In the genomic region with DNA sequence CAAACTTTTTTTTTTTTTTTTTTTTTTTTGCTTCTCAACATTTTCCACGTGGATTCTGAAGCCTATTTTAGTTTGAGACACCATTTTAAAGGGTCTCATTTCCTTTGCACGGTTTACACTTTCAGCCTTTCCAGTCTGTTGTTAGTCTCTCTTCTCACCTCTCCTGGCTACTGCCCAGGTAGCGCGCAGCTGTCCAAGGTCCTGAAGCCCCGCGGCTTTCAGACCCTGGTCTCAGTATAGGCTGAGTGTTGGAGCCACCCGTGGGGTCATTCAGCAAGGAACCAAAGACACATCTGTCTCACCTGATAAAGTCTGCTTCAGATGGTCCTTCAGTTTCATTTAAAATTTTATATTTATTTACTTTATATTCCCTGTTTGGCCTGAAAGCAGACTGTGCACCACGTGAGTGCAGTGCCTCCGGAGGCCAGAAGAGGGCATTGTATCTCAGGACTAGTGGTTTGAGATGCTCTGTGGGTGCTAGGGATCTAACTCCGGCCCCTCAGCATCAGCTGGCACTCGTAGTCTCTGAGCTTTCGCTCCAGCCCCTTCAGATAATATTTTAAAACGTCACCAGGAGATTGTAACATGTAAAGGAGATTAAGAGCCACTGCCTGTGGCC, we compare ENCODE assay signal across 11 mouse cellular contexts.
DNase-seq lines count a peak whose midpoint lies in the region; ATAC-seq and TF ChIP-seq lines count a peak whose summit lies in the region.
"Had no signal": no experiment of that assay in that cellular context is flagged by ENCODE, and none has a peak within 500 bp of the region (broad histone marks: within the 10 kb centered on the region; RNA-seq: fewer than 3 reads in every experiment).

No protein-coding gene starts in this region.

- H3K4me1 ChIP-seq in liver, embryonic 11.5 days (replicated peaks; ENCODE audit: control insufficient read depth, insufficient read depth, low read length) = no peaks in the 10 kb centered on the region

- no peak overlapping the region for H3K27ac ChIP-seq in liver, embryonic 11.5 days (ENCODE audit: low read depth, low read length)
- H3K27ac ChIP-seq: forebrain, embryonic 13.5 days; liver, embryonic 14.5 days had no signal

- H3K9me3 ChIP-seq in liver, embryonic 11.5 days (ENCODE audit: control insufficient read depth, low read length) = 0 out of 2 replicates have a peak, but pooled peaks cover 2% of the 10 kb centered on the region

- in situ Hi-C loops in Patski (cut with MboI; ENCODE audit: low pct_unique_long_range_greater_than_20kb) = no loop called here

- CTCF ChIA-PET in Patski (lab: Charles Lee) = no interaction called here

- POLR2A ChIA-PET in Patski (lab: Charles Lee) = no interaction called here

- no peaks in the 10 kb centered on the region for H3K27me3 ChIP-seq in liver, embryonic 11.5 days (replicated peaks; ENCODE audit: control insufficient read depth, insufficient read depth, low read length)
- peaks cover 22% of the 10 kb centered on the region for H3K27me3 ChIP-seq in Patski
- H3K27me3 ChIP-seq: forebrain, embryonic 13.5 days had no signal

- H3K4me2 ChIP-seq in liver, embryonic 11.5 days = no peak overlapping the region
- H3K4me2 ChIP-seq: forebrain, embryonic 13.5 days had no signal

- TF ChIP-seq CTCF in Patski (IDR thresholded peaks at IDR 0.05) = peak; percentile 23

- peak; percentile 24 for DNase-seq in liver
- DNase-seq in liver, embryonic 11.5 days (ENCODE audit: low spot score) = no peak
- no peak for DNase-seq in Patski (ENCODE audit: low read depth, low spot score)
- DNase-seq in embryo, embryonic 11 days = peak; percentile 36
- peak; percentile 33 for DNase-seq in mesoderm, embryonic 11.5 days (ENCODE audit: low read depth, low spot score)
- DNase-seq in spleen, postnatal 36 days (ENCODE audit: low spot score in 2 of 2) = no peak
- no peak for DNase-seq in right cerebral cortex, adult 2 months (ENCODE audit: low spot score in 2 of 2)
- DNase-seq: cerebellum, adult 8-10 months; right cerebral cortex, postnatal 25 days had no signal

- WGBS in liver, embryonic 11.5 days = 56% methylated on average over 13 of the region's 13 CpGs

- no peaks in the 10 kb centered on the region for H3K36me3 ChIP-seq in liver, embryonic 11.5 days (ENCODE audit: control insufficient read depth, insufficient read depth, low read length)

- H3K9ac ChIP-seq in liver, embryonic 11.5 days (ENCODE audit: low read depth, low read length) = no peak overlapping the region
- H3K9ac ChIP-seq: forebrain, embryonic 13.5 days; liver, embryonic 14.5 days had no signal

- no peak for ATAC-seq in liver, embryonic 11.5 days (replicated peaks; ENCODE audit: low FRiP score)
- no peak for ATAC-seq in Patski

- no peak overlapping the region for H3K4me3 ChIP-seq in liver, embryonic 11.5 days (ENCODE audit: low read depth, low read length)
- H3K4me3 ChIP-seq: forebrain, embryonic 13.5 days had no signal

Comparison
In these comparisons a context has a peak if more than half of its experiments do, and no peak if none do; other contexts are left out.
1. DNase-seq: peak in liver (single experiment), embryo, embryonic 11 days (single experiment) and mesoderm, embryonic 11.5 days (single experiment); none in liver, embryonic 11.5 days (single experiment), Patski (single experiment), spleen, postnatal 36 days (0 of 2) and right cerebral cortex, adult 2 months (0 of 2).